Mouse (Mus musculus): ENCODE data around the gene Olfr520.

Gene Olfr520

DNA sequence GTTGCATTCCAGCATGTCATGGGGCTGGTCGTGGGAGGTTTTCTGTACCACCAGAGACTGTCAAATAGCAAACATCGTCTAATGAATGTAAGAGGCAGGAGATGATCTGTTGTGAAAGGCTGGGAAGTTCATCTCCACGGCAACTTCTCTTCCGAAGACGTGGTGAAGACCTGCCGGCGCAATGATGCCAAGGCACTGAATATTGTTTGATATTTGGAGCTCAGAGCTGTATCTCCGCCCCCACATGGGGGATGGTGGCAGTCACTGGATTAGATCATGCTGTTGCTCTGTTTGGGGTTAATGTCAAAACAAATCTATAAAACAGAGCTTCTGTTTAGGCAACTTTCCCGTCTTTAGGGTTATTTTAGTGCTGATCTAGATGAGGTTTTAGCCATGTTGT, 9.2 kb downstream of the Olfr520 start:
- Histone ChIP-seq H3K4me3 (replicated peaks; ENCODE audit: low read length) (no peak overlapping the region), H3K36me3 (ENCODE audit: insufficient read depth, low read length) (no peaks in the 10 kb centered on the region), H3K27me3 (ENCODE audit: insufficient read depth, low read length) (no peaks in the 10 kb centered on the region), H3K4me1 (replicated peaks; ENCODE audit: low read depth, low read length) (no peaks in the 10 kb centered on the region), H3K9me3 (ENCODE audit: low read length) (peaks cover 3% of the 10 kb centered on the region; the same call in 1 of the 2 replicates)
- TF ChIP-seq CTCF (conservative IDR thresholded peaks at IDR 0.05; ENCODE audit: low read length), result no peak
- TF ChIP-seq NANOG (IDR thresholded peaks at IDR 0.05; ENCODE audit: borderline replicate concordance, low read length), result no peak
- TF ChIP-seq POU5F1 (IDR thresholded peaks at IDR 0.05; ENCODE audit: borderline replicate concordance, low read length), result no peak

DNA sequence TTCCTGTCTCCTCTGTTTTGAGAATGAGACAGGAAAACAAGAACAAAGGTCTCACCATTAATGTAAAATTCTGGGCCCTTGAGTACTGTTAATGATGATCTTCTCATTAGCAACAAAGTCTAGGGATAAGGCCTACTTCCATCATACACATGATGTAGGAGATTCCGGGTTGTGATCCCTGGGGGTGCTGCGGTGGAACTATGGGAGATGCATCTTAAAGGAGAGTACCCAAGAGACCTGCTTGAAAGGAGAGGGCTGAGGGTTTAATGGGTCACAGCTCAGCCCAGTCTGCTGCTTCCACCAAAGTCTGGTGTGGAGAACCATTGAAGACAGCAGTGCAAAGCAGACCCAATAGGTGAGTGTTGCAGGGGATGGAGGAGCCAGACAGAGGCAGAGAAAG, 33.1 kb downstream of the Olfr520 start, which contains the start of gene Olfr521:
Olfr521 (plus strand) TSS at position 301 of the 400 bp plus-strand sequence.
- H3K4me3 ChIP-seq (replicated peaks; ENCODE audit: low read length), result no peak within 1 kb of the TSS
- peaks cover 29% of the 10 kb centered on the region for H3K9me3 ChIP-seq (ENCODE audit: low read length)
- TF ChIP-seq NANOG (IDR thresholded peaks at IDR 0.05; ENCODE audit: borderline replicate concordance, low read length) (no peak), POU5F1 (IDR thresholded peaks at IDR 0.05; ENCODE audit: borderline replicate concordance, low read length) (no peak), CTCF (conservative IDR thresholded peaks at IDR 0.05; ENCODE audit: low read length) (no peak)
- H3K4me1 ChIP-seq (replicated peaks; ENCODE audit: low read depth, low read length), result no peaks in the 10 kb centered on the region
- H3K36me3 ChIP-seq (ENCODE audit: insufficient read depth, low read length), result no peaks in the 10 kb centered on the region
- no peaks in the 10 kb centered on the region for H3K27me3 ChIP-seq (ENCODE audit: insufficient read depth, low read length)

GRCm38 (mm10) chr7:99781385-99781784, 51.3 kb downstream of the Olfr520 start:
- no peak for TF ChIP-seq CTCF (conservative IDR thresholded peaks at IDR 0.05; ENCODE audit: low read length)
- TF ChIP-seq POU5F1 (IDR thresholded peaks at IDR 0.05; ENCODE audit: borderline replicate concordance, low read length), result no peak
- no peak for TF ChIP-seq NANOG (IDR thresholded peaks at IDR 0.05; ENCODE audit: borderline replicate concordance, low read length)
- Histone ChIP-seq H3K27me3 (ENCODE audit: insufficient read depth, low read length) (no peaks in the 10 kb centered on the region), H3K9me3 (ENCODE audit: low read length) (no peaks in the 10 kb centered on the region), H3K4me3 (replicated peaks; ENCODE audit: low read length) (no peak overlapping the region), H3K36me3 (ENCODE audit: insufficient read depth, low read length) (no peaks in the 10 kb centered on the region), H3K4me1 (replicated peaks; ENCODE audit: low read depth, low read length) (no peaks in the 10 kb centered on the region)

DNA sequence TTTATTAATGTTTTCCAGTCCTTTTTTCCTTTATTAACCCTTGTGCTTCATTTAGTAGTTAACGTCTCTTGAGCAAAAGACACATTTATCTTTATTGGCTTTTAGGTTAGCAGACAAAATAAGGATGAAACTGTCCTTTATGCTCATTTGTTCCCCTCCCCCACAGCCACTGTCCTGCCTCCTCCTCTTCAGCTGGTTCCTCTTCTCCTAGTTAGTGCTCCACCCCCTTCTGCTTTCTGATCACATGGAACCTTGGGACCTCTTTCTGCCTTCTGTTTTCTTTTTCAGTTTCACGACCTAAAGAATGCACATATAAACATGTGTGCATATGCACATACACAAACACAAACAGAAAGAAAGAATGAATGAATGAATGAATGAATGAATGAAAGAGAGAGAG, 51.8 kb downstream of the Olfr520 start:
- H3K9me3 ChIP-seq (ENCODE audit: low read length), result no peaks in the 10 kb centered on the region
- no peaks in the 10 kb centered on the region for H3K4me1 ChIP-seq (replicated peaks; ENCODE audit: low read depth, low read length)
- TF ChIP-seq NANOG (IDR thresholded peaks at IDR 0.05; ENCODE audit: borderline replicate concordance, low read length), result no peak
- no peak for TF ChIP-seq CTCF (conservative IDR thresholded peaks at IDR 0.05; ENCODE audit: low read length)
- TF ChIP-seq POU5F1 (IDR thresholded peaks at IDR 0.05; ENCODE audit: borderline replicate concordance, low read length), result no peak
- no peaks in the 10 kb centered on the region for H3K27me3 ChIP-seq (ENCODE audit: insufficient read depth, low read length)
- H3K4me3 ChIP-seq (replicated peaks; ENCODE audit: low read length), result no peak overlapping the region
- H3K36me3 ChIP-seq (ENCODE audit: insufficient read depth, low read length), result no peaks in the 10 kb centered on the region

DNA sequence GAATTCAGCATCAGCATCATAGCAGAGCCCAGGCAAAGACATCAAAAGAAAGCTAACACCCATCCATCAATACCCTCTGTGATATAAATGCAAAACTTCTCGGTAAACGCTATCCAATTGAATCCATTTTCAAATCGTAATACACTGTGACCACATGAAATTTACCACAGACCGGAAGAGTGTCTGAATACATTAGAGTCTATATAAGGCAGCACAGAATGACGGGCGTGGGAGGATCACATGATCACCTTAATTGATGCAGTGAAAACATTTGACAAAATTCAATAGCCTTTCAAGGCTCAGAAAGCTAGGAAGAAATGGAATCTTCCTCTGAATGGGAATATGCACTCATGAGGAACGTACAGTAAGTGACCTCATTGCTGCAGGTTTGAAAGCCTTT, 53.3 kb downstream of the Olfr520 start:
- TF ChIP-seq CTCF (conservative IDR thresholded peaks at IDR 0.05; ENCODE audit: low read length) (no peak), POU5F1 (IDR thresholded peaks at IDR 0.05; ENCODE audit: borderline replicate concordance, low read length) (no peak), NANOG (IDR thresholded peaks at IDR 0.05; ENCODE audit: borderline replicate concordance, low read length) (no peak)
- H3K4me3 ChIP-seq (replicated peaks; ENCODE audit: low read length), result no peak overlapping the region
- H3K36me3 ChIP-seq (ENCODE audit: insufficient read depth, low read length), result no peaks in the 10 kb centered on the region

GRCm38 (mm10) chr7:99785553-99785952, 55.5 kb downstream of the Olfr520 start:
- Histone ChIP-seq H3K4me3 (replicated peaks; ENCODE audit: low read length) (no peak overlapping the region), H3K9me3 (ENCODE audit: low read length) (no peaks in the 10 kb centered on the region), H3K27me3 (ENCODE audit: insufficient read depth, low read length) (no peaks in the 10 kb centered on the region), H3K36me3 (ENCODE audit: insufficient read depth, low read length) (no peaks in the 10 kb centered on the region), H3K4me1 (replicated peaks; ENCODE audit: low read depth, low read length) (no peaks in the 10 kb centered on the region)
- TF ChIP-seq POU5F1 (IDR thresholded peaks at IDR 0.05; ENCODE audit: borderline replicate concordance, low read length) (no peak), CTCF (conservative IDR thresholded peaks at IDR 0.05; ENCODE audit: low read length) (no peak), NANOG (IDR thresholded peaks at IDR 0.05; ENCODE audit: borderline replicate concordance, low read length) (no peak)

More for the DNA sequence above, 53.3 kb downstream of the Olfr520 start:
- Histone ChIP-seq H3K27me3 (ENCODE audit: insufficient read depth, low read length) (no peaks in the 10 kb centered on the region), H3K4me1 (replicated peaks; ENCODE audit: low read depth, low read length) (no peaks in the 10 kb centered on the region), H3K9me3 (ENCODE audit: low read length) (no peaks in the 10 kb centered on the region)

Measured in E14TG2a.4 (cell line).